Mouse (Mus musculus) spleen, postnatal 36 days (tissue): Measurements from ENCODE around the gene Lrig3.

Experiments used
- DNase-seq, 2 experiments: peaks; one replicate each; pipeline ENCODE4 v3.0.0; 2022; ENCODE audit warnings: low spot score in 2 of 2, mixed read lengths in 1 of 2

Gene Lrig3

DNA sequence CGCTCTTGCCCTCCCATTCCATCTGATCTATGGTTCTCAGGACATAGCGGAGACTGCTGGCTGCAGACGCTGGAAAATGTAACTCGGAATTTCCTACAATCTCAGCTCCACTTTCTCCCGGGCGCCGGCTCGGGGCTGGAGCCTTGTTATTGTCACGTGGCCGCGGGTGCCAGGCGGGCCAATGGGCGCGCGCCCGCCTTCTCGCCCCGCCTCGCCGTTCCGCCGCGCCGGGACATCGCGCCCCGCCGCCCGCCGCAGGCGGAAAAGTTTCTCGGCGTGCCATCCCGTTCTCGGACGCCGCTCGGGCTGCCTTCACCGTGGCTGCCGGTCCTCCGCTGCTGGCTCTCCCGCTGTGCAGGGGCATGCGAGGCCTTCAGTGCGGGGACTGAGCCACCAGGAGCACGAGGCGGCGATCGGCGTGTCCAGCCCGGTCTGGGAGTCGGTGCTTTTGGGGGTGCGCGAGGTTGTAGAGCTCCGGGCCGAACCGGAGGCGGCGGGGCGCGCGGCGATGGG is at the start of gene Lrig3:
Gene Lrig3 (plus strand): TSS at position 201 of the 513 bp plus-strand sequence.
- peak; percentile 6 to 19 for DNase-seq

DNA sequence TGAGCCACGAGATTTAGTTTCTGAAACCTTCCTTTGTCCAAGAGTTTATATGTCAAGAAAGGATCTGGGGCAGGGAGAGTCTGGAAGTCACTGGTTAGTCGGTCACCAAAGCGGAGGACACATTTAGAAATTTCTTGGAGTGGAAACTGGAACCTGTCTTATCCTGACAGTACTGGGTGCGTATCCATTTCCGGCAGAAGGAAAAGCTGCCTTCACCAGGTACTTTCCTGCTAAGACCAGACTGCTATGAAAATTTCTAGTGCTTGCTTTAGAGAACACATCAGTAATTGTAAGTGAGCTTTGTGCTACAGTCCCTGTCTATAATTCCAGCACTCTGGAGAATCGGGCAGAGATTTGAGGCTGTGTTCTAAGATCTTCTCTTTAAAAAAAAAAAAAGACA is 49.2 kb upstream of the Lrig3 start:
- DNase-seq: no peak

DNA sequence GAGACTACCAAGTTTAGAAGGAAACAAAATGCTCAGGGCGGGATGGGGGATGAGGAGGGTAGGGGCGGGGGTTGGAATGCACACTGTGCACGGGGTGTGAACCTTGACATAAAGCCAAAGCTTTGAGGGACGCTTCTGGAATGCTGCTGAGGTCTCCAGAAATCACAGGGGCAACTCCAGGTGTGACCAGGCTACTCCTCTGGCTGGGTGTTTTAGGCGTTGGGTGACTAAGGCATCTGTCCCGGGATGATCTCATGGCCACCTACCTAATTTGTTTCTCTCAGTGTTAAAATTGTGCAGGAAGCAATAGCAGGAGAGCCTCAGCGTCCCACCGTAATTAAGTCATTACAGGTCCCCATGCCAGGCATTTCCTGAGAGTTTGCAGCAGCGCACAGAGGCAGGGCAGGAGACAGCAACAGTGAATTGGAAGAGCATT is 48.5 kb upstream of the Lrig3 start:
- DNase-seq: no peak

DNA sequence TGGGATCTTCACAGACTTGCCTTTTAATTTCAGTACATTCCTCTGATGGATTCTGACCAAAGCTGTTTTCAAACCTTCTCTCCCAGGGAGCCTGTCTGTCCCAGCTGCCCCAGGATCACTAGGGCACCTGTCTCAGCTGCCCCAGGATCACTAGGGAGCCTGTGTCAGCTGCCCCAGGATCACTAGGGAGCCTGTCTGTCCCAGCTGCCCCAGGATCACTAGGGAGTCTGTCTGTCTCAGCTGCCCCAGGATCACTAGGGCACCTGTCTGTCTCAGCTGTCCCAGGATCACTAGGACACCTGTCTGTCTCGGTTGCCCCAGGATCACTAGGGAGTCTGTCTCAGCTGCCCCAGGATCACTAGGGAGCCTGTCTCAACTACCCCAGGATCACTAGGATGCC is 47.0 kb upstream of the Lrig3 start:
- no peak for DNase-seq

DNA sequence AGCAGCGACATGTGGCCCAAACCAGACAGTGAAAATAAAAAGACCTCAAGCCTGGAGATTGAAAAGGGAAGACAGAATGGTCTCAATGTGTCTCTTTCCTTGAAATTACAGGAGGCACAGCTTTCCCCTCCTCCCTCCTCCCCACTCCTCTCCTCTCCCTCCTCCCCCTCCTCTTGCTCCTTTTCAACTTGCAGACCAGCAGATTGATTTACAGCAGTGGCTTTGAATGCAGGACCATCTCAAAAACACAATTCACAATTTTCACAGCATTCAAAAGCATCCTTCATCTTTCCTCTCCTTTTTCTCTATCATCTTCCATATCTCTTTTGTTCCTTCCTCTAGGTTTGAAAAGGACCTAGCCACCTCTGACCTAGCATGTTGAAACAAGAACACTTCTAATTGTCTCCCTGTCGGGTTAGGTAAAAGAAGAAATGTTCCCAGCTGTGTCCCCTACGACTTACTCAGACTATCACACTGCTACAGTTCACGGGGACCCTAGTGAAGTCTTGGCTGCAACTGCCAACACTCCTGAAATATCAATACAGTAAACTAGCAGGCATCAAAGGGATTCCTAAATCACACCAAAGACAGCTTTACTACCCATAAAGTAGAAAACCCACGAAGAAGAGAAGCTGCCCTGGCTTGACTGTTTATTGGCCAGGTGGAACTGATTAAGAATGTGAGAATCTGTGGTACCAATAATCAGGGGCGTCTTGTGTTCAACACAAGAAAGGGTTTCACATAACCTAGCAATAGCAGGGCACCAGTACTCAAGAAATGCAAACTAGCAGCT is 44.1 kb upstream of the Lrig3 start:
- no peak for DNase-seq

DNA sequence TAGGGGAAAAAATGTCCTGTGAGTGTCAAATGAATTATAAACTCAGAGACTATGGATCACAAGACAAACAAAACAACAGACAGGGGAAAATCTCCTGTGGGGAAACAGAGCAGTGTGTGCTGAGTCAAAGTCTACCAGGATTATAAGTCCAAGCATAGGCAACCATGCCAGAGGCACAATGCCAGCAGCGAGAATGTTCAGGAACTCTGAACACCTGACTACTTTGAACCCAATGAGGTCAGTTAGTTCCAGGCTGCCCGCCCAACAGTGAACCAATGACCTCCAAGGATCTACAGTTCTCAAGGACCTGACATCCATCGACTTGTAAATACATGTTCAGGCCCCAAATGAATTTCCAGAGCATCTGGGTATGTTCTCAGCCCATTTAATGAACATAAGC is 36.0 kb upstream of the Lrig3 start:
- no peak for DNase-seq

DNA sequence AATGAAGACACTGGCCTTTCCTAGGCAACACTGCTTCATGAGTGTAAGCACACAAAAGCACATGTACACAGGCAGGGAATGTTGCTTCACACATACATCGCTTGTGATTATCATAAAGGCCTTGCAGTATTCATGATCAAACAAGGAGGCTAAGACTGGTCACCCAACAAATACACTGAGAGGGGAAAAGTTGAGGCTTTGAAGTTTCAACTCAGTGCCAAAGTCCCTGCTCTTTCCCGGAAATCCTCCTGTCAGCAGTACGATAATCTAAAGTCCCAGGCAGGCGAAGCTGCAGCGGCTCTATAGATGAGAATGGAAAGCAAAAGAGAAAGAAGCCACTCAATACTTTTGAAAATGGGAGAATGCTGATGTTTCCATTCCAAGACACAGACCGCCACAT is 32.6 kb upstream of the Lrig3 start:
- no peak for DNase-seq

DNA sequence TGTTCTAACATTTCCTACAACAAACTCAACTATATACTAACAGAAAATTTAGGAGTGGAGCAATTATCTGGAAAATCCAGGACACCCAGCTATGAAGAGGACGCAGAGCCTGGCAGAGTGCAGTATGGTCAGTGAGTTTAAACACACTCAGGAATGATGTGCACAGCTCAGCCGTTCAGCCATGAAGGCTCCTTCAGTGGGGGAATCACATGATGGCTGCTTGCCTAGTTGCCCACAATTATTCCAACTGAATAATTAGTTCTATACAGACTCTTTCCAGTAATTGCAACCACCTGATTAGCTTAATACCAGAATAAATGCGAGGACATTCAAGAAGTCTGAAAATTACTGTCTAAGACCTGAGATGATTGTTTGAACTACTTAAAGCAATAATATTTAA is 31.9 kb upstream of the Lrig3 start:
- no peak for DNase-seq

DNA sequence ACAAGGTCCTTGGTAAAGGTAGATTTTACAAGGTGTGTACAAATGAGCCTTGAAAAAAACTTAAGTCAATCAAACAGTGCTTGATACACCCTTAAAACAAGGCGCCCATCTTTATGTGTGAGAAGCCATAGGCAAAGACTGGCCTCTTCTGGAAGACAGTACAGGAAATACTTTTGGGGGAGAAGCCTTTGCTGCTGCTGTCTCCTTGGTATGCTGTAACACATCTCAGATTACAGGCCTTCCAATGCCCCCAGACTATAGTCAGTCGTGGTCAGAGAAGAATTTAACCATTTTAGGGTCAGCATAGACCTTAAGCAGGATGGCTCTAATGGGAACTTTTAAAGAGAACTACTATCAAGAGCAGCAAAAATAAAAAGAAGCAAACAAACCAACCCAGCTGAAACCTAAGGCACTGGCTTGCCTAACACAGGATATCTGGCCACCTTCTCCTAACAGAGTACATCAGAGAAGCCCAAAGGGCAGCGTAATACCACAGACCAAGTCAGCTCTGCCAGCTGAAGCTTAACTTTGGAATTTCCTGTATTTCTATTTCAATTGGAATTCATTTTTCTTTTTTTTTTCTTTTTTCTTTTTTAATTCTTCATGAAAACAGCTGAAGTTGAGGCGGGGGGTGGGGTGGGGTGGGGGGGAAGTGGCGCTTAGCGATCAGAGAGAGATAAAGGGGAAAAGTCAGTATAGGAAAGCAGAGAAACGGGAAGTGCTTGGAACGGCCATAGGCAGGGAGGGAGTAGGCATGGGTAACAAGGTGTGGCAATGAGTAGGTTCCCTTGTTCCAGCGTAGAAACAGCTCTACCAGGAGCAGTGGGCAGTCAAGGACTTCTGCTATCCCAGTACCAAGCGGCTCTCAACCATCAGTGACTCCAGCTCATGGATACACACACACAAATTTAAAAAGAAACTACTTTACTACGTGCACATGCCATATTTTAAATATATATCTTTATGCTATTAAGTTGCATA is 28.2 kb upstream of the Lrig3 start:
- DNase-seq: no peak

DNA sequence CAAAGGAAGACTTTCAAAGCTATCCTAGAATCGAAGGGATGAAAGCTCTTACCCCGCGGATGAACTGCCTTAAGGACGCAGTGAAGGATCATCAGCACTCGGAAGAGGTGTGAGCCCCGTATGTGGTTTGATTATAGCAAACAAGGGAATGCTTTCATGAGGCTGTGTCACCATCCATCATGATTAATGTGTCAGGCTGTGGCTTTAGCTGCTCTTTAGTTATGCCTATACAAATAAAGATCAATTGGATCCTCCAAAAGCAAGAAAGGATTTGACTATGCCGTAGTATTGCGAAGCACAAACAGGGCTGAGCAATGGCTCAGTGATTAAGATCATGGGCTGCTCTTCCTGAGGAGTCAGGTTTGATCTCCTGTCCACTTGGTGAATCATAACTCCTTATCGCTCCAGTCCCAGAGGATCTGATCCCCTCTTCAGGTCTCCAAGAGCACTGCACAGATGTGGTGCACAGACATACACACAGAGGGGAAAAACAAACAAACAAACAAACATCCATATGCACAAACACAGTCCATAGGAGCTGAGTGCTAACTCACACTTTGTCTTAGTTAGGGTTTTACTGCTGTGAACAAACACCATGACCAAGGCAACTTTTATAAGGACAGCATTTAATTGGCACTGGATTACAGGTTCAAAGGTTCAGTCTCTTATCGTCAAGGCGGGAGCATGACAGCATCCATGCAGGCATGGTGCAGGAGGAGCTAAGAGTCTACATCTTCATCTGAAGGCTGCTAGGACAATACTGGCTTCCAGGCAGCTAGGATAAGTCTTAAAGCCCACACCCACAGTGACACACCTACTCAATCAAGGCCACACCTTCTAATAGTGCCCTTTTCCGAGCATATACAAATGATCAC is 27.2 kb upstream of the Lrig3 start:
- no peak for DNase-seq

DNA sequence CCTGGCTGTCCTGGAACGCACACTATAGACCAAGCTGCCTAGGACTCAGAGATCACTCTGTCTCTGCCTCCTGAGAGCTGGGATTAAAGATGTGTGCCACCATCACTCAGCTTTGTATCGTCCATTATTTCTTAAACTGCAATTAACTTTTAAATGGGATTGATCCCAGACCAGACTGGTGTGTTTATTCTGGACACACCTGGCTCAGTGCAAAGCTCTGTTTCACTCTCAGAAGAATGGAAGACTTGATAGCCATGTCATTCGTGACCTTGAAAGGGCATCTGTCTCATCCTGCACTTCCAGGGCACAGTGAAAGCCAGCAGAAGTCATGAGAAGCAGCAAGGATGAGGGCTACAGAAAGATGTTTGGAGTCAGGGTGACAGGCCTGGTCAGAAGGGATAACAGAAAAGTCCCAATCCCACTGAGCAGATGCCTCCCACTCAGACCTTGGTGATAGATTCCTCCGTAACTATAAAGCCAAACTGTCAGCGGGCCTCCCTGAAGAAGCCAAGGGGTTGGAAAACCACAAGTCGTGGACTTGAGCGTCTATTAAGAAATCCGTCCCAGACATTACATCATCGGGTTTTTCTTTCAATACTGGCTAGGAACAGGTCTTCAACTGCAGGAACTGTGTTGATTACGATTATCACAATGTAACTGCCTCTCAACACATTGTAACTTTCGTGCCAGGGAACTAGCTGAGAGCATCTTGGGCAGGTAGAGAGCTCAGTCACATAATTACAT is 25.5 kb upstream of the Lrig3 start:
- no peak for DNase-seq

DNA sequence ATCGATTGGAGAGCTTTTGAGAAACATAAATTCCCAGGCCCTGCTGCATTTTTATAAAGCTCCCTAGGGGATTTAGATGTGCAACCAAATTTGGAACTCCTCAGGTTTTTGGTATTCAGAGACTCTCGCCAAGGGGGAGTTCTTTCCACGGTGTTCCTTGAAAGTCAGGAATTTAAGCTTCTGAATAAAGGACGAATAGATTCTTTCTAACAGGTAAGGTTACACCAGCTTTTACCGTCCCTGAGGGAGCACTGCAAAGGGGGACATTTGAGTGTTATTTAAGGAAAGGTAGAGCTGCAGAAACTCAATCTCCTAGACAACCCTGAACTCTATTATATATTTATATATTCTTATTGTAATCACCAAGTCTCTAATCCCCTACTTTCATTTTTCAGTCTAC is 22.9 kb upstream of the Lrig3 start:
- no peak for DNase-seq

DNA sequence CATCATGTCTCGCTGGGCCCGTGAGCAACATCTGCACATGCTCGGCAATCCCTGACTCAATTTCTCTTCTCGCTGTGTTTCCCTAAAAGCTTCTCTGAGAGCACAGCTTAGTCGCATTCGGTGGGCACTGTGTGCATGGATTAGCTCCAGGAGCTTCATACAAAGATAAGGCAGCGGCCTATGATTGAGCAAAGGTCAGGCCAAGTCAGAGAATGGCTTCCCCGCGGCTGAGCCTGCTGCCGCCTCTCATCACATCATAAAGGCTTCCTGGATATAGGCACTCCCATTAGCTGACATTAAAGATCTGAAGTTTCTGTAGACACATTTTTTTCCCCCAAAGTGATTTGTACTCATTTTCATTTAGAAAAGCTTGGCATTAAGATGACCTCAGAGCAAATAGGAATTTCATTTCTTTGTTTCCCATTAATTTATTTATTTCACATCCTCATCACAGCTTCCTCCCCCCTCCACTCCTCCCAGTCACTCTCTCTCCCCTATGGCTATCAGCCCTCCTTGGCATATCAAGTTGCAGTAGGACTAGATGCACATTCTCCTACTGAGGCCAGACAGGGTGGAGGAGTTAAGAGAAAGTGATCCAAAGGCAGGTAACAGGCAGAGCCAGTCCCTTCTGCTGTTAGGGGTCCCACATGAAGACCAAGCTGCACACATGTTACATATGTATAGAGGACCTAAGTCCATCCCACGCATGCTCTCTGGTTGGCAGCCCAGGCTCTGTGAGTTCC is 21.0 kb upstream of the Lrig3 start:
- no peak for DNase-seq

DNA sequence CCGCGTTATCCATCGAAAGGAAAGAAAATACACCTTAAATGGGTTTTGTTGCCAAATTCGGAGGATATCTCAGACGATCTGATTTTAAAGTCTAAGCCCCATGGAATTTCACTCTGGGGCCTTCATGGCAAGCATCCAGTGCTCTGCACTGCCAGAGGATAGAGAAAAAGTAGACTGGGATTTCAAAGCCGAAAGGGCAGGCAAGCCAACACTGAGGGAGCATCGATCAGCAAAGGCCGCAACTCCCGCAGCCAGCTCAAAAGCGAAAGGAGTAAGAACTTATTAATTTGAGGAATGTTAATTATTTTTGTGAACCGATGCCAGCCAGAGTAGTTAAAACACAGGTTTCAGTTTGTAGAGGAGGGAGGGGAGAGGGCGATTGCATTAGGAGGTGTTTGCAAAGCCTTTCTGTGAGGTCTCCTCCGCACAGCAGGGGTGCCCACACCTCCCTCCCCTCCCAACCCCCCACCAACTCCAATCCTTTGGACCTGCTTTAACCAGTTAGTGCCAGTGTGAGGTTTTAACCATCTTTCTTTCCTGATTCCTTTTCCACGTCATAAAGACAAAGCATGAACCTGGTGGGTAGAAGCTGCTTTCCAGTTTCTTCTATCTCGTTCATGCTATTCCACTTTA is 17.0 kb upstream of the Lrig3 start:
- no peak for DNase-seq

DNA sequence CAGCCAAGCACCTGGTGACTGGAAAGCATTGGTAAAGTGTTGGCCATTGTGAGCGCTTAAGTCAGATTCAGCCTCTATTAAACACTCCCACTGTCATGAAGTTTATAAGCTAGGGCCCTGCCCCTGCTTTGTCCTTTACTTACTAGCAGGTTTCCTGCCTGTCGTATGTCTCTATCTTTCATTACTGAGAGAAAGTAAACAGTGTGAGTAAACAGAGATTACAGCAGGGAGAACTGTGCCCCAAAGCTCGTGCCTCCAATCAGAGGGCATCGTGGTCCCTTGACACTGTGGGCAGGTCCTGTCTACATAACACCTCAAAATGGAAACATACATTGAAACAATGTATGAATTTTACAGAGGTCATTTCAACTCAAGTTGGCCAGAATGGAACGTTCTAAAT is 14.3 kb upstream of the Lrig3 start:
- no peak for DNase-seq

DNA sequence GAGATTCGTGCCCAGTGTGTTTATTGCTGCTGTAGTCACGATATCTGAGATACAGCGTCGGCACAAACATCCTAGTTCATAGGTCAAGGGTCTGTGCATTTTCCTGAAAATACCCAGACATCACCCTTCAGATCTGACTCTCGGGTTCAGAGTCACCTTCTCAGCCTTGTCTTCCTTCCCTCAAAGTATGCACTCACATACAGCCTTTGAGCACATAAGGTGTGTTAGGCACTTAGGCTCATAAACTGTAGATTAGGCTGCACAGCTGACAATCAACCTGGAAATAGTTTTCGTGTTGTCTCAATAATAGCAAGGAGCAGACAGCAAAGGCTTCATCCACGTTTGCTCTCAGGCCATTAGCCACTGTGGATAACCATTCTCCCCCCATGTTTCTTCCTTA is 11.6 kb upstream of the Lrig3 start:
- no peak for DNase-seq

DNA sequence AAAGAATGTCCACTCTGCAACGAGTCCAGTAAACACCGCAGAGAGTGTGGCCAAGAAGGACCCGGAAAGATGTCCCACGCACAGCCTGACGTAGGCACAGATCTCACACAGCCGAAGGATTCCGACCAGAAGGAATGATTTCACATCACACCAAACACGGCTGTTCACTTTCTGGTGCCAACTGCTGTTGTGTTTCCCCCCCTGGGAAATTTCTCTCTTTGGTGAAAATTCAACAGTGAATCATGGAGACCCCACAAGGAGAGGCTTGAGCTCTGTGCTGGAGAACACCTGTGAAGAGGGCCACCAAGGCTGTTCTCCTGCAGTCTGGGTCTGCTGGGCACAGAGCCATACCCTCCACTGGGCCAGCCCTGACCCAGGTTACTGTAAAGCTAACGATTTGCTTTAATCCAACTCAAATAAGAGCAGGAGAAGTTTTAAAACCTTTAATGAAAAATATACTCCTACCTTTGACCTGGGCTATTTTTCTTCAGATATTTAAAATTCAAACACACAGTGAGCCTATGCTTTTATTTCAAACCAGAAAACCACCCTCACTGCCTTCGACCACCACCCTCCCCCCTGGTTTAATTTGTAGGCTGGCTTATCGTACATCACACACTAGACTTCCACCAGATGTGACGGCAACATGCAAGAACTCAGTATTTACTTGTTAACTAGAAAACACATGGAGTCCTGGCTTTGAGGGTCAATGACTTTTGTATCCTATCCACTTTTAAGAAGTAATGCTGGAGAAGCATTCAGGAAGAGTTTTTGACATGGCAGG is 11.0 kb upstream of the Lrig3 start:
- DNase-seq: no peak

DNA sequence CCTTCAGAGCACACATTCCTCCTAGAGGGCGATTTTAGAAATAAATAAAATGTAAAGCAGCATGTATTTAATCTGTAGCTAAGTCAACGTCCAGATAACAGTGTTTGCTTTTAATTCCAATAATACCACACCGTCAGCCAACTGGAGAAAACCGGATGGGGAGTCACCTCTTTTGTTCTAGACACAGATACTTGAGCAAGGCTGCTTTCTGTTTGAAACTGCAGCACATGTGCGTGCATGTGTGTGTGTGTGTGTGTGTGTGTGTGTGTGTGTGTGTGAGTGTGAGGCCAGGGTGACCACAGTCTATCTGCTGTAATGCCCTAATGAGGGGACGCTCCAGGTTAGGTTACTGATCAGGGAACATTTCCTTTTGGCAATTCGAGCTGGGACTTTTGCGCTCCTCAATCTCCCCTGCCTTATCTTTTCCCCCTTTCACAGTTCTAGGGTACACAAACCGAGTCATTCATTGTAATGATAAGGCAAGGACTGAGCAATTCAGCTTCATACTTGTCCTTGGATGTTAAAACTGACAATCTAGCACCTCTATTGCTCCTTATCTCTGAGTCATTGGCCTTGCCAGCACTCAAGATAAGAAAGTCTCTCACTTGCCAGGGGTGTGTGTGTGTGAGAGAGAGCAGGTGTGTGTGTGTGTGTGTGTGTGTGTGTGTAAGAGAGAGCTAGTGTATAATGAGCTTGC is 4.4 kb upstream of the Lrig3 start:
- no peak for DNase-seq
